Mouse (Mus musculus): ENCODE measurements around the gene Svep1. TPM values are rescaled to one million over a fixed set of nuclear protein-coding genes. Genes with fewer than 3 reads are reported as not detected.

Svep1 gene
- polyA plus RNA-seq, 1 experiment: 6.5 TPM

GRCm38 (mm10) chr4:58032714-58033113 is 173.9 kb downstream of the Svep1 start:
- Histone ChIP-seq H3K4me1 (ENCODE audit: control insufficient read depth, insufficient read depth, insufficient read length, low read length) (no peaks in the 10 kb centered on the region), H3K4me3 (ENCODE audit: insufficient read depth, low read depth, low read length) (no peak overlapping the region), H3K27ac (replicated peaks; ENCODE audit: low read depth, low read length) (no peak overlapping the region)

GRCm38 (mm10) chr4:58009024-58009423 is 197.6 kb downstream of the Svep1 start, which contains the start of gene Txndc8:
TSS of gene Txndc8 (minus strand) at chr4:58009124.
- Histone ChIP-seq H3K4me1 (ENCODE audit: control insufficient read depth, insufficient read depth, insufficient read length, low read length) (no peaks in the 10 kb centered on the region), H3K27ac (replicated peaks; ENCODE audit: low read depth, low read length) (no peak within 1 kb of the TSS), H3K4me3 (ENCODE audit: insufficient read depth, low read depth, low read length) (no peak within 1 kb of the TSS)

GRCm38 (mm10) chr4:58003501-58003900 is 203.2 kb downstream of the Svep1 start:
- no peak overlapping the region for H3K4me3 ChIP-seq (ENCODE audit: insufficient read depth, low read depth, low read length)
- H3K4me1 ChIP-seq (ENCODE audit: control insufficient read depth, insufficient read depth, insufficient read length, low read length): no peaks in the 10 kb centered on the region
- no peak overlapping the region for H3K27ac ChIP-seq (replicated peaks; ENCODE audit: low read depth, low read length)

Other genes starting within 250 kb of the Svep1 start
- gene Txndc8, start 197.7 kb downstream of the Svep1 start, polyA plus RNA-seq (2012; ENCODE audit: insufficient read depth, insufficient read length, missing spikeins): not detected in 2 replicates
- 0.32 and 1.0 TPM in 2 replicates for gene Musk, start 79.1 kb upstream of the Svep1 start, polyA plus RNA-seq (2012; ENCODE audit: insufficient read depth, insufficient read length, missing spikeins)